Mouse (Mus musculus): ENCODE results near the gene Prr13.

Prr13 gene

GRCm38 (mm10) chr15:102460971-102461370, 2.1 kb downstream of the Prr13 start:
- DNase-seq (ENCODE audit: low spot score in 2 of 2), result no peak

- DNase-seq (ENCODE audit: low spot score in 2 of 2), result no peak
Observed at GRCm38 (mm10) chr15:102461430-102462075, 2.7 kb downstream of the Prr13 start.

GRCm38 (mm10) chr15:102463666-102464065, 4.8 kb downstream of the Prr13 start:
- no peak for DNase-seq (ENCODE audit: low spot score in 2 of 2)

- no peak for DNase-seq (ENCODE audit: low spot score in 2 of 2)
Observed at GRCm38 (mm10) chr15:102468675-102469370, 10.0 kb downstream of the Prr13 start.

GRCm38 (mm10) chr15:102470183-102470604, 11.4 kb downstream of the Prr13 start, which contains the start of gene Pcbp2:
TSS of gene Pcbp2 (plus strand) at chr15:102470539.
- peak; percentile 96 to 97 for DNase-seq (ENCODE audit: low spot score in 2 of 2)

GRCm38 (mm10) chr15:102470605-102471294, 11.9 kb downstream of the Prr13 start:
- peak; percentile 60 to 70 for DNase-seq (ENCODE audit: low spot score in 2 of 2)

GRCm38 (mm10) chr15:102471295-102471645, 12.4 kb downstream of the Prr13 start:
- no peak for DNase-seq (ENCODE audit: low spot score in 2 of 2)

- DNase-seq (ENCODE audit: low spot score in 2 of 2), result no peak
Observed at GRCm38 (mm10) chr15:102471727-102472126, 12.9 kb downstream of the Prr13 start.

- no peak for DNase-seq (ENCODE audit: low spot score in 2 of 2)
Observed at GRCm38 (mm10) chr15:102473246-102473645, 14.4 kb downstream of the Prr13 start.

- no peak for DNase-seq (ENCODE audit: low spot score in 2 of 2)
Observed at GRCm38 (mm10) chr15:102474520-102474919, 15.7 kb downstream of the Prr13 start.

GRCm38 (mm10) chr15:102483136-102483535, 24.3 kb downstream of the Prr13 start:
- DNase-seq (ENCODE audit: low spot score in 2 of 2), result no peak

- no peak for DNase-seq (ENCODE audit: low spot score in 2 of 2)
Observed at GRCm38 (mm10) chr15:102485853-102486252, 27.0 kb downstream of the Prr13 start.

- DNase-seq (ENCODE audit: low spot score in 2 of 2), result no peak
Observed at GRCm38 (mm10) chr15:102487664-102488063, 28.8 kb downstream of the Prr13 start.

GRCm38 (mm10) chr15:102498322-102498721, 39.5 kb downstream of the Prr13 start:
- DNase-seq (ENCODE audit: low spot score in 2 of 2), result no peak

- no peak for DNase-seq (ENCODE audit: low spot score in 2 of 2)
Observed at GRCm38 (mm10) chr15:102499370-102499769, 40.5 kb downstream of the Prr13 start.

GRCm38 (mm10) chr15:102499851-102500250, 41.0 kb downstream of the Prr13 start:
- DNase-seq (ENCODE audit: low spot score in 2 of 2), result no peak

- no peak for DNase-seq (ENCODE audit: low spot score in 2 of 2)
Observed at GRCm38 (mm10) chr15:102500479-102500878, 41.7 kb downstream of the Prr13 start.

GRCm38 (mm10) chr15:102501084-102501814, 42.4 kb downstream of the Prr13 start:
- DNase-seq (ENCODE audit: low spot score in 2 of 2), result no peak

GRCm38 (mm10) chr15:102502254-102502840, 43.5 kb downstream of the Prr13 start:
- DNase-seq (ENCODE audit: low spot score in 2 of 2), result no peak

GRCm38 (mm10) chr15:102503447-102503846, 44.6 kb downstream of the Prr13 start, which contains the start of gene Gm10337:
TSS of gene Gm10337 (plus strand) at chr15:102503722.
- no peak for DNase-seq (ENCODE audit: low spot score in 2 of 2)

- DNase-seq (ENCODE audit: low spot score in 2 of 2), result no peak
Observed at GRCm38 (mm10) chr15:102503924-102504782, 45.3 kb downstream of the Prr13 start.

Measured in right cerebral cortex, postnatal 36 days (tissue).